Mouse (Mus musculus): ENCODE measurements around the gene Pgr. TPM values are rescaled to one million over a fixed set of nuclear protein-coding genes. Genes with fewer than 3 reads are reported as not detected.

Gene Pgr
- polyA plus RNA-seq, 1 experiment from 2014 or later, result 0.47 TPM

DNA sequence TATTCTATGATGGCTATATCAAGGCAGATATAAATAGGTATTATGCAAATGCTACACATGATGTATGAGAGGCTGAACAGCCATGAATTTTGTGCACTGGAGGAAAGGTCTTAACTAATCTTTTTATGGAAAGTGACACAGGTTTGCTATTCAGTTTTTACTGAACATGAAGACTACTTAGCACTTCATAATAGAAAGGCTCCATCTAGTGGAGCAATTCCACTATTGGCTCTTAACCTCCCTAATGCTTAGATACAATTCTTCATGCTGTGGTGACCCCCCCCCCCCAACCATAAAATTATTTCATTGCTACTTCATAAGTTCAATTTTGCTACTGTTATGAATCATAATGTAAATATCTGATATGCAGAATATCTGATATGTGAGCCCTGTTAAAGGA lies 101.5 kb downstream of the Pgr start:
- H3K27ac ChIP-seq (ENCODE audit: low read depth, low read length), result no peak overlapping the region
- no peaks in the 10 kb centered on the region for H3K9me3 ChIP-seq (replicated peaks; ENCODE audit: control insufficient read depth, low read length)
- H3K4me2 ChIP-seq (ENCODE audit: low read length), result no peak overlapping the region
- no peak overlapping the region for H3K4me3 ChIP-seq (ENCODE audit: low read depth, low read length)
- no peak for ATAC-seq
- peak; percentile 39 for DNase-seq (ENCODE audit: low spot score)
- no peaks in the 10 kb centered on the region for H3K27me3 ChIP-seq (replicated peaks; ENCODE audit: control insufficient read depth, insufficient read depth, low read length)
- H3K9ac ChIP-seq (ENCODE audit: low read length), result no peak overlapping the region
- H3K36me3 ChIP-seq (ENCODE audit: control insufficient read depth, insufficient read depth, low read length), result no peaks in the 10 kb centered on the region
- H3K4me1 ChIP-seq (ENCODE audit: control insufficient read depth, insufficient read depth, low read length), result no peaks in the 10 kb centered on the region

DNA sequence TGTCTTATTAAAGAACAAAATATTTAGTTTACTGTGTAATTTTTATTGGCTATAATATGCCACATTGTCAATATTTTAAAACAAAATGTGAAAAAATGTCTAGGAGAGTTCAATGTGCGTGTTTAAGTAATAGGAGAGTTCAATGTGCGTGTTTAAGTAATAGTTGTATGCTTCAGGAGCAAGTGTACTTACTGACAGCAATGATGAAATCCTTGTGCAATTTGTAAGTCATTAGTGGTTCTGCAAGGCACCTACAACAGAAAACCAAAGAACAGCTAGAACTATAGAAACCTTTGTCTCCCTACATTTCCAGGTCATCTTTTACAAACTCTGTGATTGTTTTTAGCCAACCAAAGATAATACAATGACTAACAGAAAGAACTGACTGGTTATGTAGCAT lies 115.5 kb downstream of the Pgr start:
- no peak for DNase-seq (ENCODE audit: low spot score)
- Histone ChIP-seq H3K4me2 (ENCODE audit: low read length) (no peak overlapping the region), H3K9ac (ENCODE audit: low read length) (no peak overlapping the region), H3K27me3 (replicated peaks; ENCODE audit: control insufficient read depth, insufficient read depth, low read length) (no peaks in the 10 kb centered on the region), H3K9me3 (replicated peaks; ENCODE audit: control insufficient read depth, low read length) (no peaks in the 10 kb centered on the region), H3K27ac (ENCODE audit: low read depth, low read length) (no peak overlapping the region), H3K4me3 (ENCODE audit: low read depth, low read length) (no peak overlapping the region), H3K36me3 (ENCODE audit: control insufficient read depth, insufficient read depth, low read length) (no peaks in the 10 kb centered on the region), H3K4me1 (ENCODE audit: control insufficient read depth, insufficient read depth, low read length) (no peaks in the 10 kb centered on the region)
- ATAC-seq, result no peak
- WGBS, result 96% methylated on average over 2 of the region's 2 CpGs

Other genes starting within 250 kb of the Pgr start
- 0.14 TPM in 1 of 2 replicates, not detected in the other for gene Gm16485, start 72.0 kb downstream of the Pgr start, polyA plus RNA-seq (2014; fragmentation: Nextera tagmentation; extraction: Ambion mirVana)

Measured in forebrain, embryonic 14.5 days (tissue).